Mouse (Mus musculus) gastrocnemius, adult 8-10 months (tissue): Measurements from ENCODE around the gene Ccn6. TPM values are rescaled to one million over a fixed set of nuclear protein-coding genes. Genes with fewer than 3 reads are reported as not detected.
"Not testable (repeated sequence)": the region's sequence is repeated elsewhere in the genome, so short reads cannot be mapped to it uniquely, and the experiment has no call there.

Experiments used
- DNase-seq, 2 experiments: peaks; one replicate each; pipeline ENCODE4 v3.0.0; 2022; ENCODE audit warnings: low spot score in 2 of 2
- total RNA-seq, 4 experiments: library from RNA; stranded (reverse); gene quantifications; 2 replicates each; pipeline ENCODE4 v1.2.4; 2022

Gene Ccn6
- total RNA-seq: not detected

DNA sequence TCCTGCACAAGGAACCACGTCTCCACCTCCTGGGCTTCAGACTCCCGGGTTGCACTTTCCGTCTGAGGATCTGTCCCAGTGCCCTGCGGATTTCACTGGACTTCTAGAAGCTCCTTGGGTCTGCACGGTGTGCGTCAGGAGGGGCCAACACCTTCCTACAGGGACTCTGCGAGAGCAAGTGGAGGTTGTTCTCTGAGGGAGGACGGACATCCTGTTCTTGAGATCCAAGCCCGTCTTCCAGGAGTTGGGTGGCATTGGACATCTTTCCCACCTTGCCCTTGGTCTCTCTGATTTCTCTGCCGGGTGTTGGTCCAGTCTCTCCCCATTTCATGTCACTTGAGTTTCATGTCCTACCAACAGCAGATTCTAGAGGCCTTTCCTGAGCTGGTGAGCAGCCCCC is at the start of gene Ccn6:
TSS of gene Ccn6 (minus strand) at position 101 of the 400 bp plus-strand sequence.
- no peak for DNase-seq

DNA sequence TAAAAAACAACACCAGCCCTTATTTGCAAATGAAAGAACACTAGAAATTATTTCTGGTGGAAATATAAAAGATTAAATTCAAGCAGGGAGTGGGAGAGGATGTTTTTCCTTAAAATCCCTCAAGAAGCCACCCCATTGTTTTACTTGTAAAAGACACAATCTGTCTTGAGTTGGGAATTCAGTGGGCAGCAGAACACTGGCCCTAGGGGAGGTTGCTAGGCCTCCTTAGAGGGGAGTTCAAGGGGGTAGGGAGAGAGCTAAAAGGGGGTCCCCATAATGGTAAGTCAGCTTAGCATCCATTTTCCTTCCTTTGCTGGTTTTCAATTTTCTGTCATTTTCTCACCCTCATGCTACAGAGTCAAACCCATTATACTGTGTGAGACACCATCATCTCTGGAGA is 46.4 kb upstream of the Ccn6 start:
- DNase-seq: no peak

DNA sequence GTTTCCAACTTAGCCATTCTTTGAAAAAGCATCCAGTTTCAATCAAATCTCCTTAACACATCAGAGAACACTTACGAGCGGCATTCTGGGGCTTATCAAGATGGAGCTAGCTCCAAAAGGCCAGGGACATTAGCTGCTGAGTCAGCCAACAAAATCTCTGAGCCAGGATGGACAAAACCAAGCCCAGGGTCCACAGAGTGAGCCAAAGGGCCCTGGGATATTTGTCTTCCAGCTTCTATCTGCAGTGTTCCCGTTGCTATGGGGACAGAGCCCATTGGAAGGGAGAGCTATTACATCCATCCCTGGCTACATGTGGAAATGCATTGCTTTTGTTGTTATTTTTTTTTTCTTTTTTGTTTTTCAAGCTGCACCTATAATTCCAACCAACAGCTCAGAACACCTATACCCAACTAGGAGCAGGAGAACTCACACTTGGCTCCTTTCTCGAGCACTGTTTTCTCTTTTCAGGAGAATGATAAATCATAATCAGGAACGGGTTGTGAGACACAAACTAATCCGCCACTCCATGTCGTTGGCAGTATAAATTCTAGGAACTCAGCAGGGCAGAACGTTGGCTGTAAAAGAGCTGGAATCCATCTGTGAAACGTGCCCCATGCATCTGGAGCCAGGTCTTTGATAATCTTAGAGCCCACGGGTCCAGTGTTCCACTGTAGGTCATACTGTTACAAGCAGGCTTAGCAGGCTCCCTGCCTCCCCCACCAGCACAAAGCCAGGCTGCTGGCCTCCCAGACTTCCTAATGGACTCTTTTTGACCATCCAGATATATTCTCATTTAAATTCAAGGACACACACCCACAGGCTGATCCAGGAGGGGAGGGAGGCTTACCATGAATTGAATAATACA is 45.8 kb upstream of the Ccn6 start:
- DNase-seq: peak in 1 of 2 experiments; percentile 18

DNA sequence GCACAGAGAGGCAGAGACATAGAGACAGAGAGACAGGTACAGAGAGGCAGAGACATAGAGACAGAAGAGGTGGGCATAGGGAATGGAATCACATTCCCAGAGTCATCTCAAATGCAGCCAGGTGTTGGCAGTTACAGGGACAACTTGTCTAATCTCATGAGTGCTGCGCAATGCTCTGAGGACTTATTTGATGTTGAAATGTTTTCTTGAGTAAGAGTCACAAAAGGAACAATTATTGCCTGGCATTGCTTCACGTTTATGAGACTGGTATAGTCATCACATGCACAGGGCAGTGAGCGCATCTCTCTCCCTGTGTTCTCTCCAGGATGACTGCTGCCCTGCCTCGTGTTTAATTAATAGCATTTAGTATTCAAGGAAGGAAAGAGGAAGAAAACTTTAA is 45.1 kb upstream of the Ccn6 start:
- DNase-seq: no peak

DNA sequence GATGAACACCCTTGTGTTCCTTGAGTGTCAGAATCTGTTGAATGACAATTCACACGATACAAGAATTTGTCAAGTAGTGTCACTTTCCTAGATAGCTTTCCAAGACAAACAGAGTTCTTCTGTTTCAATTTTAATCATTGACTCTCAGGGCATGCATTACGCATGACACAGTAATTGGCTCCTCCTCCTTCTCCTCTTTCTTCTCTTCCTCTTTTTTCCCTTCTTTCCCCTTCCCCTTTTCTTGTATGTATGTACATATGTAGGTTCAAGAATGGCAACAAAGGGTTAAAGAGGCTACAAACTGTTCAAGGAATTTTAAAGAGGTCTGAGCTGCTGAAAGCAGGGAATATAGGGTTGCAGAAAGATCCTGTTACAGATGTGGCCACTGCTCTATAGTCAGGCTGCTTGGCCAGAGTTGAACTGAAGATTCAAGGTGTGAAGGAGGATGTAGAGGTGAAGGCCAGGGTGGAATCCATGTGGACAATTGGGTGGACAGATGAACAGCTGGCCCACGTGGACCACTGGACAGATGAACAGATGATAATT is 43.8 kb upstream of the Ccn6 start:
- DNase-seq: no peak

DNA sequence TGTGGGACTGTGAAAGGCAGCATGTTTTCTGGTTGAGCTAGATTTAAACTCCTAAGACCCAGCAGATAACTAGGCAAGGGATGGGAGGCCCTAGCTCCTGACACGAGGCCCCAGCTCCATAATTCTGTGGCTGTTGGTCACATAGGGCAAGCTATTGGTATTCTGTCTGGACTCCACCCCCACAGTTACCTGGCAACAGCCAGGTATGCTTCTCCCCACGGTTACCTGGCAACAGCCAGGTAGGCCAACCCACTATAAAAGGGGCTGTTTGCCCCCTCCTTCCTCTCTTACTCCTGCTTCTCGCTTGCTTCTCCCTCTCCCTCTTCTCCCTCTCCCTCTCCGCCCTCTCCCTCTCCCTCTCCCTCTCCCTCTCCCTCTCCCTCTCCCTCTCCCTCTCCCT is 38.9 kb upstream of the Ccn6 start:
- DNase-seq: no peak

DNA sequence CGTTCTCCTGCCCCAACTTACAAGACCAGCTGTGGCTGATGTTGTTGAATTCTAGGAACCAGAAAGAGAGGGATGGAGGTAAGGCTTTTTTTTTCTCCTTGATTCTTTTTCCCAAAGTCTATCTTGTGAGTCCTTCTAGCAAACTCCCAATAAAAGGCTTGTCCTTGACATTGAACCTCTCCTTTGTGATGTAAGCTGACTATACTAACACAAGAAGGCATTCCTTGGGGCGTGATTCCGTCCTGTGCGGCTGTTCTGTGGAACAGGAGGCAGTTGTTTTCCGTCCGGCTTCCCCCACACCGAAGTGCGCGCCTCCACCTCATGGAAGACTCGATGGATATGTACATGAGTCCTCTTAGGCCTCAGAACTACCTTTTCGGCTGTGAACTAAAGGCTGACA is 34.6 kb upstream of the Ccn6 start:
- not testable (repeated sequence) for DNase-seq

DNA sequence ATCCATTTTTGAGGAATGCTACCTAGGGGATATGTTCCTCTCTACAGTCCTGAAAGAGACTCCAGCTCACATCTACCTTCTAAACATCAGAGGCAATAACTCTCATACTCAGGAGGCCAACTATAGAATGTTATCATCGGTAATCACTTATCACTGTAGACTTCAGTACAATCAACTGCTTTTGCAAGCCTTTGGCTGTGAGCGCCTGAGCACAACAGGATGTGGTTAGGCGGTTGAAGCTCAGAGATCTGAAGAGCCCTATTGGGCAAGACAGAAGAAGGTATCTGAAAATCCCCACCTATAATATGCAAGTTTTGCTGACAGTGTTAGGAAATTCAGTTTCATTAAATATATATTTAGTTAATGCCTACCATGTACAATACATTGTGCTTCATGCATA is 29.1 kb upstream of the Ccn6 start:
- DNase-seq: no peak

DNA sequence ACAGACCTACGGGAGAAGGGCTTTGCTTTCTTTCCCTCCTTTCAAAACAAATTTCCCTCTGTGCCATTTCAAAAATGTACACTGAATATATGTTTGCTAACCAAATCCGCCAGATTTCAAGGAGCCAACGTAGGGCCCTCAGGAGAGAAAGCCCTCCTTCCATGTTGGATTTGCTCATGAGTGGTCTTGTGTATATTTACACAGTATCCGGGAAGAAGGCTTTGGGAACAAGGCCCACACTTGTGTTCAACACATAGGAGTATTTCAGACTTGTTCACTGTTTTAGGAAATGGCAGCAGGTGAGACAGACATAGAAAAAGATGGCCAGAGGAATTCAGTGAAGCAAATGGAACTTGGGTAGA is 21.9 kb upstream of the Ccn6 start:
- DNase-seq: no peak

DNA sequence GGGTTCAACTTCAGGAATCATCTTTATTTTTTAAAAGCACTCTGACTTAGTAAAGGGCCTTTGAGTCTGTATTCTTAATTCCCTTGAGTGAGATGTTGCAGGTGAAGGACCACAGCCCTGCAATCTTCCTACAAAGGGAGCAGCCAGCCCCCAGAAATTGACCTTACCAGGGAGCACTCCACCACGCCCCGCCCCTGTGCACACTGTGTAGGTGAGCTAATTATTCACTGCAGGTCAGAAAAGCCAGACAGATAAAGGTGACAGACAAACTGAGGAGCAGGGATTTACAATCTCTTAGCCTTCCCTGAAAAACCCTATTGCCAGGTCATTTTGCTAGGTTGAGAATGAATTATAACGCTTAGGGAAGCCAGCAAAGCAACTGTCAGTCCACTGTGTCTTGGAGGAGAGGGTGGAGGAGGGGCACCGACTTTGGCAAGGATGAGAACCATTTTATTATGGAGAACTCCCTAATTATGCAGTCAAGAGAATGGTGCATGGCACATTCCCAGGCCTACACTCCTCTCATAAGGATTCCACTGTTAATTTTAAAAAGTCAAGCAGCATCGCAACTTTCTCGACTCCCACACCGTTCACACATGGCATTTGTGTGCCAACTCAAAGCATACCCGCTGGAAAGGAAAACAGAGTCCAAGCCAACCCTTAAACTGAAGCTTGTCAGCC is 21.4 kb upstream of the Ccn6 start:
- no peak for DNase-seq

DNA sequence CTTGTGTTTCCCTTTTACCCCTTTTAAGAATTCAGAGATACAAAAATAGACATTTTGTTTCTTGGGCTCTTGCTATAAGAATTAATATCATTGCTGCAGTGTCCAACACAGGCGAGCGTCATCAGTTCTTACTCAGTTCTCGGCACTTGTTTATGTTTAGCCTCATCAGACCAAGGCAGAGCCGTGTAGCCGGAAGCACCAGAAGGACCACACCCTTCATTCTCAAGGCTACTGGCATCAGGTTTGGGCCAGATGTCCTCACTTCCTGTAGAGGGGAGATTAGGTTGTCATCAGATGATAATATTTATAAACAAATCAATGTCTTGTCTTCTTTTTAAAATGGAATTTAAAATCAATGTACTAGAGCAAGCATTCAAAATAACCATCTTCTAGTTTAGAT is 13.4 kb upstream of the Ccn6 start:
- DNase-seq: no peak

DNA sequence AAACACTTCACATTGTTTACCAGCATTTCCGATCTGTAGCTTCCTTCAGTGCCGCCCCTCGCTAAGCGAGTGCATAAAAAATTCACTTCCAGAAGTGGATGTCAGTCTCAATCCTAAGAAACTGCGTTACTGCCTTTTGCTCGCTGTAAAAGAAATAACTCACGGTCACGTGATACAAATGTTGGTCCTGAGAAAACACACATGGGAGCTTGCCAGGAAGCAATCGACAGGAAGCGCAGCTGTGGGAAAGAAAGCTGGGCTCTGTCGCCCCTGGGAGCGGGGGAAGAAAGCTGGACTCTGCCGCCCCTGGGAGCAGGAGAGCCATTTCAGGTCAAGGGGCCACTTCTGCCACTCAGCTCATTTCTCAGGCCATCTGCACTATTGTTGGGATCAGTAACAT is 9.5 kb upstream of the Ccn6 start:
- peak in 1 of 2 experiments; percentile 23 for DNase-seq

DNA sequence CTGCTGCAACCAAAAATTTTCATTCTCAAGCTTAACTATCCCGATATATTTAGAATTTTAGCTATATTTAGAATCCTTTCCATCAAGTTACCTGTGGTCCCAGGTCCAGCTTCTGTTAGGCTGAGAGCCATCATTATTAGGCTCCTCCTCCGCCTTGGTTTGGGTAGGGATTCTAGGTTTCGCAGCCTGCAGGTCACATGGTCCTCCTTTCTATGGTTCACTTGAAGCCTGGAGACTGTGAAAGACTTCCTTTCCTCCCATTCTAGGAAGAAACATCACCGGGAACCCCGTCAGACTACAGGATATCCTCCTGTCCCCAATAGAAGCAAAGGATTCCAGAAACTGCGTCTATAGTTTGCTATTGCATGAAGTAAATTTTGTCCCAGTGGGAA is 8.9 kb upstream of the Ccn6 start:
- no peak for DNase-seq

DNA sequence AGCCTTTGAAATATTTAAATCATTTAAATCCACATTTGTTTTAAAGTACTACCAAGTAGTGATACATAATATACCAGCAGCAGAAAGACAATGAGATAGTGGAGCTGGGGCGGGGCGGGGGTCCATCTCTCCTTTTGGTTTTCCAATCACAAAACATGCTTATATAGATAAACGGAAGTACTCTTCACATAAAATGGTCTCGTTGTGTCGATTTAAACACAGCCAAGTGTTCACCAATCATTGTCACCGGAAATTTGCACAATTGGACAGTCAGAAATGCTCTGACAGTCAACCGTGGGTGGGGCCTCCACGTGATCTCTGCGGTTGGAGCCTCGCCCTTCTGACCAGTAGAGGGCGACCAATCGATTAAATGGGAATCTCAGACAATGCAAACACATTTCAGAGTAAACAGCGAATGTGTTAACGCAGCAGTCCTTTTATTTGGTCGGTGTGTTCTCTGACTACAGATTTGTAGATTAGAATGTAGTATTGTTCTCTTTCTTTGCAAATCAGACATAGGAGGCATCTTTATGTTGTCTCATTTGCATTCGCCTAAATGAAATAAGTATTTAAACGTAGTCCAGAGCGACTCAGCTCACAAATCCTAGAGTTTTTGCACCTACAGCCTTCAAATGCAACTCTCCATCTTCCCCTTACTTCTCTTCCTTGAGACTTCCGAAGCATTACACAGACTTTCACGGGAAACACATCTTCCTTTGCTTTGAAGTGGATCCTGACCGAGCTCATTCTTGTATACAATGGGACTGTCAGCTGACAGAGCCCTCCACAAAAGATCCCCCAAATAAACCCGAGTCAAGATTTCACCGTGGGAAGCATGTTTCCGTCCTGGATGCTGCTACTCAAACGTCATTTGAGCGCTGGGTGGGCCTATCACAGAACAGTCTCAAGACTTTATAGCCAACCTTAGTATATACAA is 8.3 kb upstream of the Ccn6 start:
- DNase-seq: peak; percentile 76 to 78

DNA sequence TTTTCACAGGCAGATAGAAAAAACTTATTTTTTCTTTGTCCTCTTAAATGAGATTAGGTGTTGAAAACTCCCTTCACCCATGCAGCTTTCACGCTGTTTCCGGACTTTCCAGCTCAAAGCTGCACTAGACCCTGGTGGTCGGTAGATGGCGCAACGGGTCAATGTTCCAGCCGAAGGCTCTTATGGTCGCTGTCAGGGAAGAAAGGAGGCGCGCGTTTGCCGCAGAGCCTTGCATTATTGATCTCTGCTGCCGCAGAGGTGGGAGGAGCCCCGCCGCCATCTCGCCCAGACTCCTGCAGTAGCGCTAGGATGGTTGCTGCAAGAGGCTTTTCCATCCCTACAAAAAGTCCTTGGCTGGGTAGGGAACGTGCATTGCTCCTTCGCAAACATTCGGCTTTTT is 7.5 kb upstream of the Ccn6 start:
- DNase-seq: peak; percentile 78 to 81

DNA sequence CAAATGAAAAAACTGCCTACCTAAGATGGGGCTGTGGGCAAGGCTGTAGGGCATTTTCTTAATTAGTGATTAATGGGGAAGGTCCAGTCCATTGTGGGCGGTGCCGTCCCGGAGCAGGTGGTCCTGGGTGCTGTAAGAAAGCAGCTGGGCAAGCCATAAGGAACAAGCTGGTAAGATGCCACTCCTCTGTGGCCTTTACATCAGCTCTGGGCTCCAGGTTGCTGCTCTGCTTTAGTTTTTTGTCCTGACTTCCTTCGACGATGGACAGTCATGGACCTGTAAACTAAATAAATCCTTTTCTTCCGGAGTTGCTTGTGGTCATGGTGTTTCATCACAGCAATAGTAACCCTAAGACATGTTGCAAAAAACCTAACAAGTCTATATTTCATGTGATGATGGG is 7.1 kb upstream of the Ccn6 start:
- no peak for DNase-seq

DNA sequence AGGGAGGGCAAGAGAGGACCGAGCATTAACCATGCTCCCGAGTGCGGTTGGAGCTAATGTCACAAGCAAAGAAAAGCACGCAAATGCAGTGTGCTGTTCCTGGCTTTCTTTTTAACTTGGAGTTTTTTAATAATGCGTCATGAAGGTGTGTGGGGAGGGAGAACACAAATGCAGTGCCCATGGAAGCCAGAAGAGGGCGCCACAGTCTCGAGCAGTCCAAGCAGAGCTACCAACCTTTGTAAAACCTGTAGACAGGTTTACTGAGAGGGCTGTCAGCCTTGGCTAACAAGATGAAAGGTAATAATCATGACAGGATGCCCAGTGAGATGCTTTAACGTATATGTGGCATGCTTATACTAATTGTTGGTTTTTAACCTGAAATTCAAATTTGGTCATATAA is 6.6 kb upstream of the Ccn6 start:
- DNase-seq: peak; percentile 47 to 50

DNA sequence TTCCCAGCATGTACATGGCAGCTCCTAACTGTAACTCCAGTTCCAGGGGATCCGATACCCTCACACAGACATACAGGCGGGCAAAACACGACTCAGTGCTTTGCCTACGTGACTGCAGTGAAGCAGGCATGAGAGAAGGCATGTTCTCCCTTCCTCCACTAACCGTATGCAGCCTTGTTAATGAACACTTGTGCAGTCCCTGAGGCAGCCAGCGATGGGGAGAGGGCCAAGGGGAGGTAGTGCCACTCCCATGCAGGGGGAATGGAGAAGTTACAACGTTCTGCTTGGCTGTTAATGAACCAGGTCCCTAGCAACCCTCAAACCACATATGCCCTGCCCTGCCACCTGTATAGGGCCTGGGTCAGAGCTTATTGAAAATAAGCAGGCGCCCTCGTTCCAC is 6.0 kb upstream of the Ccn6 start:
- DNase-seq: no peak

DNA sequence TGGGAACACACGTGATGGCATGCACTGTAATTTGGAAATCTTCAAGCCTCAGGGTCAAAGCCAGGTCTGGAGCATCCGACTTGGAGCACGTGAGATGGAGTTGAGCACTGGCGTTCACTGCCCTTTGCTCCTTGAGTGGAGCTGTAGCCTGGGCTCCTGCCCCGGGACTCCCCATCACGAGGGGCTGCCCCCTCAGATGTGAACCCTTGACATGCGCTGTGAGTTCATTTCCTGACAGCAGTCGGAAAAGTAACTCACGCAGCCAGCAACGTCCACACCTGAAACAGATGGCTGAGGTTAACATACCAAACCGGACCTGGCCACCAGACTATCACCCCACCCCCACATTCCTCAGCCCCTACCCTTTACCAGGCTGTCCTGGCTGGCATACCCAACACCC is 4.0 kb upstream of the Ccn6 start:
- no peak for DNase-seq

DNA sequence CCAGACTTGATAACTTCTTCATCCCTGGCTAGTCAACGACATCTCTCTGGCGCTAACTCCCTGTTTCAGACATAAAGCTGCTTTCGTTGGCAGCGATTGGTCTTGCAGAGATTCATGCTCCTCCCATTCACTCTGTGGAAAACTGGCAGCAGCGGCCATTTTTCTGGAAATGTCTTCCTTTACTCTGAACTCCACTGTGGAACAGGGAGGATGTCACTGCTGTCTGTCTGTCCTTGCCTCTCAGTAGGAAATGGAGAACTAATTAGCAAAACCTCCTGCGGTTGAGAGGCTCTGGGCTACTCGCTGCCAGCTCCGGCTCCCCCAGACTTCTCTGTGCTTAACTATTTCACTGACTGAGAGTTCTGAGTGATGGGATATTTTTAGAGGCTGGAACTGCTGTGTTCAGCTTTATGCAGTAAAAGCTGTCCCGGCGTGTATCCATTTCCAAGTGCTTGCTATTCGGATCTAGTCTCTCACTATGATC is 2.1 kb upstream of the Ccn6 start:
- no peak for DNase-seq

DNA sequence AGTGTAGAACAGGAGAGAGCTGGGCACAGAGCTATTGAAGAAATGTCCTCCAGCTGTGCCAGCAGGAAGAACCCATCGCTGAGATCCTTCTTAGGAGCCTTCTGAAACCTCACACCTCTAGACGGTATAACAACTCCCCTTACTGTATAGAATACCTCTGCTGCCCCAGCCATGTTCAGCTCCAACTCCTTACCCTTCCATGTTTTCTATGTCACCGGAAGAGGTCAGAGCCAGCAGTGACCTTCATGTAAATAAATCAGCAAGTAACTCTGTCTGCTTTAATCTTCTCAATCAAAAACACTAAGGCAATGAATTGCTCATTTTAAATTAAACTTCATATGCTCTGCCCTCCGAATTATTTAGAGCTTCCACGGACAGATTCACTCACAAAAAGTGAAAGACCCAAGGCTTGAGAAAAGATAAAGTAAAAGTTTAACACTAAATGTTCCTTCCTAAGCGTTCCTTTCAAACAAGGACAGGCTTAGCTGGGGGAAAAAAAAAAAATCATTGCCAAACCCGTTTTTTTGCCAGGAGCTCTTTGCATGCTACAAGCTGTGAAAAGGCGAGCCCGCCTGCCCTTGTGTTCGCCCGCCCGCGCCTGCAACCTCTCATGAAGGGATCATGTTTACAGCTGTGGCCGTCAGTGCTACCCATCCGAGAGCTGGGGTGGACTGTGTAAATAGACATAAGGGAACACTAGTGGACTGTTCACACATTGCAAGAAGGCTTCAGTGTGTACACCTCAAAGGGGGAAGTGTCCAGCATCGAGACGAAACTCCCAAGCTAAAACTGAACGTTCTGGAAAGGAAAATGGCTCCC is 719 bp downstream of the Ccn6 start:
- DNase-seq: no peak
